Mouse (Mus musculus) embryonic facial prominence, embryonic 13.5 days (tissue): ENCODE results near the gene Syn1. TPM values are rescaled to one million over a fixed set of nuclear protein-coding genes. Genes with fewer than 3 reads are reported as not detected.

Experiments
- ATAC-seq: fragments of 200-750 bp; cut with Nextera tagmentation; 2 replicates; pipeline ENCODE4 v1.8.0; 2017; ENCODE audit warnings: low read depth; ENCODE audit not compliant: insufficient number of reproducible peaks, insufficient read depth, low FRiP score, low TSS enrichment
- H3K27ac ChIP-seq: fragments of 300-500 bp; sonication (generic); 2 replicates; pipeline ENCODE4 v1.5.1; 2015; ENCODE audit warnings: moderate library complexity, mild to moderate bottlenecking, inconsistent platforms
- H3K27me3 ChIP-seq: fragments of 300-500 bp; sonication (generic); 2 replicates; pipeline ENCODE4 v1.6.1; 2015; ENCODE audit warnings: mild to moderate bottlenecking, inconsistent platforms
- H3K36me3 ChIP-seq: fragments of 300-500 bp; sonication (generic); 2 replicates; pipeline ENCODE4 v1.6.1; 2015; ENCODE audit warnings: mild to moderate bottlenecking, inconsistent platforms
- H3K4me1 ChIP-seq: fragments of 300-500 bp; sonication (generic); 2 replicates; pipeline ENCODE4 v1.6.1; 2015; ENCODE audit warnings: inconsistent platforms
- H3K4me2 ChIP-seq: fragments of 300-500 bp; sonication (generic); 2 replicates; pipeline ENCODE4 v1.6.1; 2015; ENCODE audit warnings: moderate library complexity, mild to moderate bottlenecking, inconsistent platforms
- H3K4me3 ChIP-seq: fragments of 300-500 bp; sonication (generic); 2 replicates; pipeline ENCODE4 v1.5.1; 2015; ENCODE audit warnings: mild to moderate bottlenecking, inconsistent platforms
- H3K9ac ChIP-seq: fragments of 300-500 bp; sonication (generic); 2 replicates; pipeline ENCODE4 v1.6.1; 2015; ENCODE audit warnings: mild to moderate bottlenecking, inconsistent platforms
- H3K9me3 ChIP-seq: fragments of 300-500 bp; sonication (generic); 2 replicates; pipeline ENCODE4 v1.6.1; 2016; ENCODE audit warnings: inconsistent platforms
- WGBS: fragments of 180-500 bp; shearing (Covaris S2); methylation state at CpG from one replicate; pipeline ENCODE4 v1.1.7; 2015; ENCODE audit warnings: mixed read lengths; 5-methylcytosine and 5-hydroxymethylcytosine counted together
- polyA plus RNA-seq: library from polyadenylated mRNA; unstranded; fragments of >200 nt; fragmentation: Nextera tagmentation; extraction: Ambion mirVana; gene quantifications from 2 replicates; pipeline ENCODE4 v1.2.1, GENCODE M21; 2015

Syn1 gene
- polyA plus RNA-seq, 1 experiment from 2014 or later = 0.87 TPM

- peaks cover 6% of the 10 kb centered on the region for H3K36me3 ChIP-seq
- no peaks in the 10 kb centered on the region for H3K9me3 ChIP-seq
- WGBS = 35% methylated on average over 5 of the region's 5 CpGs
- H3K4me1 ChIP-seq = peaks cover 7% of the 10 kb centered on the region
- no peak overlapping the region for H3K4me3 ChIP-seq
- no peak overlapping the region for H3K27ac ChIP-seq
- ATAC-seq = no peak
- H3K4me2 ChIP-seq = no peak overlapping the region
- H3K9ac ChIP-seq = no peak overlapping the region
- no peaks in the 10 kb centered on the region for H3K27me3 ChIP-seq
Observed at GRCm38 (mm10) chrX:20861453-20862104, 59.2 kb downstream of the Syn1 start.

GRCm38 (mm10) chrX:20853794-20854193 is 67.0 kb downstream of the Syn1 start:
- Histone ChIP-seq H3K27me3 (no peaks in the 10 kb centered on the region), H3K27ac (no peak overlapping the region), H3K4me1 (0 out of 2 replicates have a peak, but pooled peaks cover 5% of the 10 kb centered on the region), H3K9ac (no peak overlapping the region), H3K9me3 (no peaks in the 10 kb centered on the region), H3K36me3 (peaks cover 39% of the 10 kb centered on the region), H3K4me3 (no peak overlapping the region), H3K4me2 (no peak overlapping the region)
- WGBS = 91% methylated on average over 7 of the region's 7 CpGs
- no peak for ATAC-seq

DNA sequence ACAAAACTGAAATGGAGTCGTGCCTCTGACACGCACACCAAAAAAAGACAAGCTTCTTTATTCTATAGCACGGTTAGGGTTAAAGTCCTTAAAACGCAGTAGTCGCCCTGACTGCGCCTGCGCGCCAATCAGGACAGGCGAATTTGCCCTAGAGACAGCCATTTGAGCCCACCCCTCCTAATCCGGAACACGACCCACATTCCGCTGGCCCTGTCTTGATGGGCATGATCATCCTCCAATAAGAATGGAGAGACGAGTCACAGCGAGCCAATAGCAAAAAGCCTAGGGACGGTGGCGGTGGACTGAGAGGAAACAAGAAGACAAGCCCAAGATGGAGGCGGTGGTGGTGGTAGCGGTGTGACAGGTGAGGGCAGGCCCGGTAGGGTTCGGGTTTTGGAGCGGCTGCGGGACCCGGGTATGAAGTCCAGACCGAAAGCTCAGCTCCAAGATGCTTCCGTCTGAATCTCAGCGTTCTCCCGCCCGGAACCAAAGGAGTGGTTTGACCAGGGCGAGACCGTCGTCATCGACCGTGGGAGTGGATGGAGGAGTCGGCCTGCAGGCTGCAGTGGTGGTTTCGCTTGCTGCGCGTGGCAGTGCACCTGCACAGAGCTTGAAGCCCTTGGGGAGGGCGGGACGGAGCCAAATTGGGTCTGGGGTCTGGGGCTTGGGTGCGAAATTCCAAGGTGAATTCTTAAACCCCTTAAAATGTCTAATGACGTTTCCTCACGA is 72.4 kb downstream of the Syn1 start:
- peaks cover 18% of the 10 kb centered on the region for H3K36me3 ChIP-seq
- peak overlapping the region; percentile 78 for H3K9ac ChIP-seq
- H3K27ac ChIP-seq = peak overlapping the region; percentile 77
- H3K4me1 ChIP-seq = 0 out of 2 replicates have a peak, but pooled peaks cover 5% of the 10 kb centered on the region
- peak; percentile 96 for ATAC-seq
- H3K27me3 ChIP-seq = no peaks in the 10 kb centered on the region
- WGBS = 17% methylated on average over 42 of the region's 42 CpGs
- H3K4me2 ChIP-seq = peak overlapping the region; percentile 61
- H3K4me3 ChIP-seq = peak overlapping the region; percentile 62
- H3K9me3 ChIP-seq = no peaks in the 10 kb centered on the region

- WGBS = 18% methylated on average over 2 of the region's 2 CpGs
- ATAC-seq = no peak; the same call in 1 of the 2 replicates
Observed at GRCm38 (mm10) chrX:20847816-20848215, 73.0 kb downstream of the Syn1 start.

DNA sequence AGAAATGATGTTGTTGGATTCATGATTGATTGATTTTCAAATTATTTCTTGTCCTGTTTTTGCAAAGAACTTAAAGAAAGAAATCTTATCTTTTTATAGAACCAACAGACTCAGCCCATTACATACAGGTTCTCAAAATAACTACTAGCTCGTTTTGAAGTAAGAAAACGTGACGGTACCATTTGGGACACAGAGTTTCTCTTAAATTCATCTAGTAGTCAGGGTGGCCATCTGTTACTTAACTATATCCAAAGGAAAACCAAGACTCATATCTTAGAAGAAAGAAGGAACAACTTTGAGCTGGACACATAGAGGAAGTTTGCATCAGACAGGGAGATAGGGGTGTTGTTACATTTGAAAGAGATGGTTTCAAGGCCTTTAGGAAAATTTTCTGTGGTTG is 73.6 kb downstream of the Syn1 start:
- Histone ChIP-seq H3K27me3 (no peaks in the 10 kb centered on the region), H3K4me2 (no peak overlapping the region), H3K27ac (no peak overlapping the region), H3K9ac (no peak overlapping the region), H3K36me3 (peaks cover 13% of the 10 kb centered on the region; the same call in 1 of the 2 replicates), H3K4me1 (0 out of 2 replicates have a peak, but pooled peaks cover 5% of the 10 kb centered on the region), H3K9me3 (no peaks in the 10 kb centered on the region), H3K4me3 (no peak overlapping the region)
- ATAC-seq = no peak
- 80% methylated on average over 3 of the region's 3 CpGs for WGBS

More at GRCm38 (mm10) chrX:20847816-20848215, 73.0 kb downstream of the Syn1 start:
- Histone ChIP-seq H3K27ac (peak overlapping the region; percentile 77), H3K9ac (no peak overlapping the region), H3K9me3 (no peaks in the 10 kb centered on the region), H3K4me1 (0 out of 2 replicates have a peak, but pooled peaks cover 5% of the 10 kb centered on the region), H3K36me3 (peaks cover 13% of the 10 kb centered on the region; the same call in 1 of the 2 replicates), H3K27me3 (no peaks in the 10 kb centered on the region), H3K4me3 (peak overlapping the region; percentile 62), H3K4me2 (peak overlapping the region; percentile 61)

- Histone ChIP-seq H3K9me3 (no peaks in the 10 kb centered on the region), H3K27ac (no peak overlapping the region), H3K4me2 (peak overlapping the region; percentile 11; the same call in 1 of the 2 replicates), H3K27me3 (no peaks in the 10 kb centered on the region), H3K4me3 (no peak overlapping the region), H3K9ac (no peak overlapping the region), H3K4me1 (no peaks in the 10 kb centered on the region), H3K36me3 (no peaks in the 10 kb centered on the region)
- 20% methylated on average over 5 of the region's 5 CpGs for WGBS
- ATAC-seq = no peak
Observed at GRCm38 (mm10) chrX:20828934-20829333, 91.9 kb downstream of the Syn1 start.

GRCm38 (mm10) chrX:20819708-20820426 is 100.9 kb downstream of the Syn1 start:
- Histone ChIP-seq H3K4me1 (no peaks in the 10 kb centered on the region; the same call in 1 of the 2 replicates), H3K4me2 (peak overlapping the region; percentile 58), H3K27me3 (no peaks in the 10 kb centered on the region), H3K36me3 (no peaks in the 10 kb centered on the region), H3K9ac (peak overlapping the region; percentile 55), H3K27ac (peak overlapping the region; percentile 55; the same call in 1 of the 2 replicates), H3K4me3 (peak overlapping the region; percentile 32), H3K9me3 (no peaks in the 10 kb centered on the region)
- 36% methylated on average over 7 of the region's 8 CpGs for WGBS
- no peak for ATAC-seq

DNA sequence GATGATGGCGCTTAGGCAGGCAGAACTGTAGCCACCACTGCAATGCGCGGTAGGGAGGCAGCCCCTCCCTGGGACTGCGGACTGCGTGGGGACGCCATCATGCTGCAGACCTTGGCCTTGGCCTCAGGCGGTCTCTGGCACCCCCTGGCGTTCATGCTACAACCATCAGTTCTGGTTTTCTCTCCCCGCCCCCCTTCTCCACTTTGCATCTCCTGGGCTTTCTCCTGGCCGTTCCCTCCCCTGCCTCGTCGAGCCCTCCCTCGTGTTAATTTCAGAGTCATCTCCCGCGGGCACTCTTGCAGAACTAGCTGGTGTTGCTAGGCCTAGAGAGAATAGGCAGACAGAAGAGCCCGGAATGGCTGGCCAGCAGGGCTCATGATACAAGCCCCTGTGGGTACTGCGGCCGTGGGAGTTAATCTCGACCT is 101.6 kb downstream of the Syn1 start:
- Histone ChIP-seq H3K27ac (peak overlapping the region; percentile 55; the same call in 1 of the 2 replicates), H3K9ac (peak overlapping the region; percentile 55), H3K4me2 (peak overlapping the region; percentile 58), H3K4me1 (no peaks in the 10 kb centered on the region; the same call in 1 of the 2 replicates), H3K9me3 (no peaks in the 10 kb centered on the region), H3K27me3 (no peaks in the 10 kb centered on the region), H3K36me3 (no peaks in the 10 kb centered on the region), H3K4me3 (peak overlapping the region; percentile 32)
- WGBS = 27% methylated on average over 19 of the region's 19 CpGs
- ATAC-seq = peak; percentile 79; the same call in 1 of the 2 replicates

DNA sequence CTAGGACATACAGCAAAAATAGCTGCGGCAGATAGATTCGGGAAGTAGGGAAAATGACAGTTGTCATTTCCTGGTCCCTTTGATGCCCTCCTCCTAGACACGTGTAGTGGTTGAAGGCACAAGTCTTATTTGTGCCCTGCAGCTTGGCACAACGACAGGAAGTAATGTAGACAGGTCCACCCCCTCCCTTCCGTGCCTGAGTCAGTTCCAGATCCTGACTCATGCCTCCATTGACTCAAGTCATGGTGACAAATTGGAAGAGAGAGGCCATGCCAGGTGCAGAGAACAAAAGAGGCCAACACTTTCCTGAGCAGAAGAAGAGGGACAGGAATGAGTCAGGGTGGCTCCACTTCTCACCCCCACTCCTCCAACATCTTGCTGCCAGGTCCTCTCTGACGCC is 103.8 kb downstream of the Syn1 start:
- Histone ChIP-seq H3K4me3 (no peak overlapping the region), H3K9me3 (no peaks in the 10 kb centered on the region), H3K27me3 (no peaks in the 10 kb centered on the region), H3K27ac (no peak overlapping the region), H3K4me1 (no peaks in the 10 kb centered on the region; the same call in 1 of the 2 replicates), H3K4me2 (no peak overlapping the region), H3K9ac (no peak overlapping the region), H3K36me3 (no peaks in the 10 kb centered on the region)
- WGBS = 68% methylated on average over 6 of the region's 6 CpGs
- ATAC-seq = no peak
